Mouse (Mus musculus): ENCODE data around the gene Ephb1.

DNA sequence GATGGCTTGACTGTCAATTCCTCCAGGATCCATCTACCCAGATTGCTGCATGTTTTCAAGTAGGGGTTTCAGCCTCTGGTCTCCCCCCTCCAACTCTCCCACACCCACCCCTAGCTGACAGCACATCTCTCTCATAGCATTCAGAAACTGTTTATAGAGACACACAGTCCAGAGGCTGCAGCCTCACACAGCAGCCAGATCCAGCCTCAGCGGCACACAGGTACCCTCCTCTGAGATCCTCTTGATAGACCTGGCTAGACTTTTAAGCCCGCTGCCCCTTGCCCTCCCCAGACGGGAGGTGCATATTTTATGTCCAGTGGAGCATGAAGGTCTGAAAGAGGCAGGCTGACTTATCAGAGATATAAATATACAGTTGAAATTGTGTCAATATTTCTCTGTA lies 228.0 kb downstream of the Ephb1 start:
- TF ChIP-seq POLR2A (IDR thresholded peaks at IDR 0.05; ENCODE audit: control insufficient read depth, low read depth, low read length) (no peak), CTCF (IDR thresholded peaks at IDR 0.05; ENCODE audit: control insufficient read depth, insufficient read depth, insufficient replicate concordance, low read depth, low read length) (no peak)
